Mouse (Mus musculus) embryo, embryonic 11 days (tissue): Measurements from ENCODE around the gene Nav1.

Source experiments
- DNase-seq: peaks from one replicate; pipeline ENCODE4 v3.0.0-alpha.2; 2015

Gene Nav1

DNA sequence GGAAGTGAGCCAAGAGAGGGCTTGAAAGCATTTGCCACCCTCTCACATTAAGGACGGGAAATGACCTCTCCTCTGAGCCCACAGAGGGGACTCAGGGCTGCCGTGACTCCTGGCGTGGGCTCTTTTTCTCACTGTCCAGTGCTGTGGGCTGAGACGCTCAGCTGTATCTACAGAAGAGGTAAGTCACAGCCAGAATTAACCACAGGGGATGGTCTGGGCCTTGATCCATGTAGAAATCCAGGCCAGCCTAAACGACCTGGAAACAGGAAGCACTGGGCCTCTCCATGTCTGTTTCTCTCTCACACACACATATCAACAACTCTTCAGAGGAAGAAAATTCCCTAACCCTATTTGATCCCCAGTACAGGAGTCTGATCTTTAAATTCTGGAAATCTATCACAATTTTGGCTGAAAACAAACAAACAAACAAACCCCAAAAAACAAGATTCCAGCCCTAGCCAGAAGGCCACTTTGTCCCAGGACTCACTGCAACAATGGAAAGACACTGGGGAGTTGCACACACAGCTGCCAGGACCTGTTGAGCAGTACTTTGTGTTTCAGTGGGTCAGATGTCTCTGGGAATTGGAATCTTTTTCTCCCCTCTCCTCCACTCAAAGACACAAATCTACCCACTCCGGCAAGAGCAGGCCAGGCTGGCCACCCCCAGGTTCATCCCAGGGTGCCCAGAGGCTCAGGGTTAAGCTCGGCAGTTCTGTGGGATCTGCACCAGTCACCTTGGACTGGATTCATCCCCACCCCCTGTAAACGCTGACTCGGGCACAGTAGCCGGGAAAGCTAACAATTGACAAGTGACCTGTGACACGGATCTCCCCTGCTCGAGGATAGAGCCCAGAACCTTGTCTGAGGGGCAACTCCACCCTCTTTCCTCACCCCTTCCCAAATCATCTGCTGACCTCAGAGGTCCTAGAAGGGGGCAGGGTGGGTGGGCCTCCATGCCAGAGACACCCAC is 64.0 kb downstream of the Nav1 start:
- DNase-seq = no peak

DNA sequence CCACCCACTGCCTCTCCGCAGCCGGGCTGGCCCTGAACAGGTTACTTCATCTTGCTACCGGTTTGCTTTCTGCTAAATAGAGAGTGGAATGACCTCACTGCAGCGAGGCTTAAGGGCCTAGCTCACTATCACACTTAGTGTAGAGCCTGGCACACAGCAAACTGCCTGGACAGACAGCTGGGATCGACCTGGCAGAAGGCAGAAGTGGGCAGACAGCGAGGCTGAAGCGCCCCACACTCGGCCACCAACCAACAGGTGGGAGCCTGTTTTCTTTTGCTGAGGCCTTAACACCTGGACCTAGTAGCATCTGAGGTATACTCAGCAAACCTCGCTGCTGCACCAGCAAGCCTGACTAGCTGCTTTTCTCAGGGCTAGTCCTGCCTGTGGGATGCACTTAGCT is 65.0 kb downstream of the Nav1 start:
- no peak for DNase-seq

DNA sequence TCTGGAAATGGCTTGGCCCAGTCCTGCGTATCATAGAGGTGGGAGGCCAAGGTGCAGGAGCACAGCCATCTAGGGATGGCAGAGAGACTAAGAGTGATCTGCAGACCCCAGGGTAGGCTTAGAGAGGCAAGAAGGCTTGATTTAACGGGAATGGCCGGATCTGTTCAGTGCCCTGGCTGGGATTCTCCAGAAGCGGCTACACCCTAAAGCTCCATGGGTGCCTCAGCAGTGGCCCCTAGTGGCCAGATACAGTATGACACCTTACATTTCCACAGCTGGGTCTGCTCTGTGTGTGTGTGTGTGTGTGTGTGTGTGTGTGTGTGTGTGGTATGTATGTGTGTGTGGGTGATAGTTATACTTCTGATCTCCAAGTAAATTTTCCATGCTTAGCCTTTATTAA is 66.8 kb downstream of the Nav1 start:
- DNase-seq = peak; percentile 88

DNA sequence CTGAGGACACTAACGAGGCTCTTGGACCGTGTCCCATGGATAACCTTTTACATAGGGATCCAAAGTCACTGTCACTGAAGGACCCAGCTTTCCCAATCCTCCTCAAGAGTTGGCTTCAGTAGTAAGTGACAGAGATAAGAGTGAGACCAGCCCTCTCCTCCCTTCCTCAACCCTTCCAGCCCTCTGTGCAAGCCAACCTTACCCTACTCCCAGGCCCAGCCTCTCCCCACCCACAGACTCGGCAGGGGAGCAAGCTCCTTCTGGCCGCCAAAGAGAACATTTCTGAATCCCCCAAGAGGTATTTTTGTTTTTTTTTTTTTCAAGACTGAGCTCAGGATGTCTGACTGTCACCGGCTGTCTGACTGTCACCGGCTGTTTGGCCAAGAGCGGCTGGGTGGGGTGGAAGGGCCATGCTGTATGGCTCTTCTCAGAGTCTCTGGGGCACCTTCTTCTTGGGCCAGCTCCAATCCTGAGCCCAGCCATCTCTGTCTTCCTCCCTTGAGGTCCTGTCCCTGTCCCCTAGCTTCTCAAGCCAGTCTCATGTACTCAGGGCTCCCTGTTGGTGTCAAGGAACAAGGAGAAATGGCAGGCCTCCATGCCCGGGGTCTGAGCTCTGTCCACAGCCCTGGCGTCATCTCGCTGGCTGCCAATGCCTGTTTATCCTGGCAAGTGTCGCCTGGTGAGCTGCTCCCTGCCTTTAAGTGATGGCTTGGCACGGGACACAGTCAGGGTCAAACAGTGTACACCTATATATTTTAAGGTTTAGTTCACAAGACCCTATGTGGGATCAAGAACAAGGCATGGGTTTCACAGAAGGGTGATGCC is 68.4 kb downstream of the Nav1 start:
- no peak for DNase-seq

DNA sequence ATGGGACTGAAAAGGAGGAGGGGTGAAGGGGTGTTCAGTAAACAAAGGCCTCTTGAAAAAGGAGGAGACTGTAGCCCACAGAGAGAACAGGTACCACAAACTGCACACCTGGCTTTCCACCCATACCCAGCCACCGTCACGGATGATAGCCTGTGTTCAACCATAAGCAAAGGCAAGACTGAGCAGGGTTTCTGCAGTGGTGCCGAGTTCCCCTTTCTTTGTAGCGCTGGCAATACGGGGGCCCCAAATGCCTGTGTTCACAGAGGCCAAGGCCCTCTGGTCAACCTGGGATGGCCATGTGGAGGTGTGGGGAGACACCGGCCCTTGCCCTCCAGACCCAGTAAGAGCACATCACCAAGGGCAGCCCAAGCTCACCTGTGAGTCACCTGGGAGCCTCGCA is 70.3 kb downstream of the Nav1 start:
- no peak for DNase-seq

DNA sequence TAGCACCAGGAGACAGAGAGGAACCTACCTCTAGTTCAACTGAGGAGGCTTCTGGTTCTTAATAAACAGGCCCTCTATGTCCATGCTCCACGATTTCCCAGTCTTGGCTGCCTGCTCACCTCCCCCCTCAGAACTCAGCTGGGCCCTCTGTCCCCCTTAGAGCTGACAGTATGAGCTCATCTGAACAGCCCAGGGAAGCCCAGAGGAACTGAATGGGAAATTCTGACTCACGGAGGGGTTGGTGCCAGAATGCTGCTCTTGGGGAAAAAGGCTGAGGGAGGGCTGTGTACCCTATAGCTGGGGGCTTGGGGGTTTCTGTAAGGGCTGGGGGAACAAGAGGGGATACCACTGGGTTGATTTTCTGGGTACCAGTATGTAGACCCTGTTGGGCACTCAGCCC is 70.8 kb downstream of the Nav1 start:
- DNase-seq = no peak

DNA sequence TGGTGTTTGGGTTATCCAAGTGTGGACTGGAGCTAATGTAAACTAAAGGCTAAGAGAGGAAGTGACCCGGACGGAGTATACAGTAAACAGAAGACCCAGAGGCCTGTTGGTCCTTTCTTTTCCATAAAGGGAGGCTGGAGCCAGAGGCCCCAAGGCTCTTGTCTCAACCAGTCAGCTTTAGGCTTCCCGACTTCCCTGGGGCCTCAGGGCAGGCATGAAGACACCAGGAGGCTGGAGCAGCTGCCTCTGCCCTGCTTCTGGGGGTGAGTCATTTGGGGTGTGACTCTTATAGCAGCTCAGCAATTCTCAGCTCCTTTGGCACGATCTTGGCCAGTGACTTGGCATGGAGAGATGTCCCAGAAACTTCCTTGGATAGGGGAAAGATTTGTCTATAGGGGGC is 71.8 kb downstream of the Nav1 start:
- no peak for DNase-seq

DNA sequence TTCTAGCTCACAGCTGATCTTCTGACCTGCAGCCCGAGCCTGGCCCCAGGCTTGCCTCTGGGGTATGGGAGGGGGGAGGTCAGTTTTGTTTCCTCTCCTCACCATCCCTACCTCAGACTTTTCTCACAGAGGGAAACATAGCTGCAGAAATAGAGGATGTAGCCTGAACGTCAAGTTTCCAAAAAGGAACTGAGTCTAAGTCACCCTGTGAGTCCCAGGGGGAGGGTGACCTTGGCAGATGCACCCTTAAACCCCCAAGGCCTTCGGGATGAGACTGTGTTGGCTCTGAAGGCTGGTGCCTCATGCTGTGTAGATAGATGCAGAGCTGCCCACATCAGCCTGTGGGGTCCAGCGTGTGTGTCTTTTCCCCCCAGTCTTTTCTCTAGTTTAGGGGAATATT is 72.3 kb downstream of the Nav1 start:
- DNase-seq = no peak

DNA sequence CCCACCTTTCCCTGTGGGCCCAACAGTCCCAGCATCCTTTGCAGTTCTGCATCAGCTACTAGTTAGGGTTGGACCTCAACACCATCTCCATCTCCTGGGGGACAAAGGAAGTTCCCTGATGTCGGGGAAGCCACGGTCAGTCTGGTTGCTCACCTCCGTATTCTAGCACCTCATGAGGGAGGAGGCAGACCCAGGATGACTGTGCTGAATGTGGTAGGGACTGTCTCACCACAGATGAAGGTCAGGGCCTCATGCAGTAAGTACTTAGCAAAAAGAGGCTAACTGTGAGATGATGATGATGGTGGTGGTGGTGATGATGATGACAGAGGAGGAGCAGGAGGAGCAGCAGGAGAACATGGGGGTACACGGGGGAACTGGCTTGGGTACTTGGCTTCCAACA is 73.0 kb downstream of the Nav1 start:
- no peak for DNase-seq

DNA sequence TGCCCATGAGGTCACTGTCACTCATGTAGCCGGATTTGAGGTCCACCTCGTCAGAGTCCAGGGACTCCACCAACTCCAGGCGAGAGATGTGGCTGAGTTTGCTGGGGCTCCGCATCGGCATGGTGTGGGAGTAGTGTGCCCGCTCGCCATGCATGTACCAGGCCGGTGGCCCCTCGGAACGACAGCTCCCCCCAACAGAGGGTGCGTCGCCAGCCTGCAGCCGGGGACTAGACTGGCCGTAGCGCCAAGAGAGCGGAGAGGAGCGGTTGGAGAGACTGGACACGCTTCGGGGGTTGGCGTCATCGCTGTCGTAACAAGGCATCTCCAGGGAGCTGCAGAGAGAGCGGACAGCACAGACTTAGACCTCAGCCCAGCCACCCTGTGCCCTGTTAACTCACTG is 74.7 kb downstream of the Nav1 start:
- DNase-seq = no peak

DNA sequence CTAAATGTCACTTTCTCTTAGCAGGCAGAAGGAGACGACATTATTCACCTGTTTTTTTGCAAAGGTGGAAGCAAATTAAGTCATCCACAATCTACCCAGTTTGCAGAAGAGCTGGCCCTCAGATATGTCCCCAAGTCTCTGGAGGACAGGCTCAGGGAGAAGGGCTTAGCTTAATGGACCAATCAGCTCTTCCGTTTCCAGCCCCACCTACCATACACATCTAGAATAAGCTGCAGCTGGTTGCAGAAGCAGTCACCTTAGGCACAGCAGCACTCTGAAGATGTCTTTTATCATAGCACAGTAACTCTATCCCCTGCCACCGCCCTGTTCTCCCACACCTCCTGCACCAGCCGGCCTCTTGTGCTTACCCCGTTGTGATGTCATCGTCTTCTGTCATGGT is 75.1 kb downstream of the Nav1 start:
- no peak for DNase-seq

DNA sequence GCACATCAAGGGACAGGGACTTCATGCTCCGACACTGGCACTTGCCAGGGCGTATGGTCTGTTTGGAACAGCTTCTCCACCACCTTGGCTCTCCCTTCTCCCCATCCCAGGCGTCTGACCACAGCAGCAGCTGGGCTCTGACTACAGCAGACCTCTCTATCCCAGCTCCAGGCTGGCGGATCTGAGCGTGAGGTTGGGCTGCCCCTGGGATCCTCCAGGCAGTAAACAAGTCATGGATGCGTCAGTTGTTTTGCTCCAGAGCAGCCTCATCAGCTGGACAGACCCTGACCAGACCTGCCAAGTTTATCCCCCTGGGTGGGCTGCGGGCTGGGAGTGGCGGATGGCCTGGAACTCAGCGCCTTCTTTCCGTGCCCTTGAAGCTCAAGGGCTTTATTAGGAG is 76.0 kb downstream of the Nav1 start:
- no peak for DNase-seq

DNA sequence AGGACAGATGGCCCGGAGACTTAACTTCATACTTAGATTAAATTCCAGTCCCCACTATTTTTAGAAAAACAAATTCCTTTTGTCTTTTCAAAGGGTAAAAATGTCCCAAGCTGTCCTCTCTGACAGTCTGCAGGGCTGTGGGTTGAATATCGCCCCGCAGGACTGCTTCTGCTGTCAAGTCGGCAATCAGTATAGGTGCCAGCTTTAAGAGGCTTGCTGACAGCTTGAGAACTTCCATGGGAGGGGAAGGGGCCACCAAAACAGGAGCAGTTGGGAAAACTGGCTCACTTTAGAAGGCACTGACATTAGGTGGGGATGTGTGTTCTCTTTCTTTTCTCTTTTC is 82.6 kb downstream of the Nav1 start:
- no peak for DNase-seq

DNA sequence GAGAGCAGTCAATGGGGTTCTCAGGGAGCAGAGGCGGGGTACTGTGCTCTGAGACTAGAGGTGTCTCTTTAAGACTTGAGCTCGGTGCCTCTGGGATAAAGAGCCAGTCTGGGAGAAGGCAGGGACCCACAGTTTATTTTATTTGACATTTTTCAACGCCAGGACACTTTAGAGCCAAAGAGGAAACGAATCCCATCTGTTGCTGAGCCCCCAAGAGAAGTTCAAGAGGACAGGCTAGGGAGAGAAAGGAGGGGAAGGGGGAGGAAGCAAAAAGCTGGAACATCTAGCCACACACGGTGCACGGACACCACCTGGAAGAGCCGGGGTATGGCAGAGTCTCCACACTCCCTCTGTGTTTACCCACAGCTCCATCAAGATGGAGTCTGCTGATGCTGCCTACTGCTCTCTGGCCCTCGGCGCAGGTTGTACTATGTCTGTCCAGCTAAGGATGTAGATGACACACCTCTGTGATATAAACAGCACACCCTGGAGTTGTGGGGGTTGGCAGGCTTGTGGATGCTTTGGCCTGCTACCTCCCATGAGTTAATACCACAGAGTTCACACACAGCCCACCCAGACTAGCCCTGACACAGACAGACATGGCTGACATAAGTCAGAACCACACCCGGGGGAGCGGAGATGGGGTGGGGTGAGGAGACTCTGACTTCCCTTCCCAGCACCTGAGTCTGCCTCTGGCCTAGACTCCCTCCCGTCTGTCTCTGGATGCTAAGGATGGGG is 83.1 kb downstream of the Nav1 start:
- DNase-seq = no peak

DNA sequence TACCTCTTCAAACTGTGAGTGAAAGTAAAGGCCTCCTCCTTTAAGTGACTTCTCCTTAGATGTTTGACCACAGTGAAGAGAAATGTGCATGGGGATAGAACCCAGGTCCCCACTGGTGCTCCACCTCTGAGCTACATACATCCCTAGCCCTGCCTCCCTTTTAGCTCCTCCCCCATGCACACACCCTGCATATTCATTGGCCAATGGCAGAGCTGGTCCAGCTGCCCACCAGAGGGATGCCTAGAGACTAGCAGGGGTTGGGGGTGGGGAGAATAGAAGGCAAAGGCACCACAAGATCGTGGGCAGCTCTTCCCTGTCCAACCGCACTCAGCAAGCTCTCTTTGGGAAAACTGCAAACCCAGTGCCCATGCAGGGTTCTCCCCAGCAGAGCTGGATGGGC is 83.8 kb downstream of the Nav1 start:
- no peak for DNase-seq

DNA sequence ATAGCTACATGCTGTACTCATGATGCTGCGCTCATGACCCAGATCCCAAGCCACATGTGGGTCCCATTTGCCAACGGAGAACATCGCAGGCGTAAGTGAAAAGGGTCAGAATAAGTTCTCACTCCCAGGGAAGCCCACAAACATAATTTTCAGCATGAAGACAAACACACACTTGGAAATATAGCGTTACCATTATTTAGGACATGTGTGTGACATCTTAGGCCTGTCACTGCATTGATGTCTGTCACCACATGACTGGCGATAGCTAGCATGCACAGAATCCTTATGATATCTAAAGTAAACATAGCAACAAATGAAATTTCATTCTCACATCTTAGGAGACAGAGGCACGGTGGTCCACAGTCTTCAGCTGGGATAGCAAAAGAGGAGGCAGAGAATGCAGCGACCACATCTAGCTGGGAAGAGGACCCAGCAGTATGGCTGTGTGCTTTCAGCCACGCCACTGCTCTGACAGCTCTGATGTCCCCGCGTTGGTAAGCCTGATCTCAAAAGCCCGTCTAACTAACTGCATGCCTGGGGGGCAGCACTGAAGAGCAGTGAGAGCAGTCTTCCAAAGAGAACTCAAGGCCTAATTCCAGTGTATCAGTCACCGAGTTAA is 86.4 kb downstream of the Nav1 start:
- DNase-seq = no peak

DNA sequence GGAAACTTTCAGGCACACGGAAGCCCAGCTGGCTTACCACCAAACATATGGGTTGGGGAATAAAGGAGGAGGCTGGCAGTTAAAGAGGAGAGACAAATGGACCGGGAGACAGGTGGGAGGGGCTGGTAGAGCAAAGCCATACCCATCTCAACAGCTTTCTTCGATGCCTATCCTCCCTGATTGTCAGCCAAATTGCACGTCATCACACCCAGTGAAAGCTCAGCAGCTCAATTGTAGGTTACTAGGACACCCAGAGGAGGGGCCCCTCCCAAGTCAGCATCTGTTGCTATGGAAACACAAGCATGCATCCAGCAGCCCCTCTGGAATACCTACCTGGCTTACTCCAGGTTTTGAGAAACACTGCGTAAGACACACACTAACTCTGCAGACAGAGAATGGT is 88.4 kb downstream of the Nav1 start:
- no peak for DNase-seq

DNA sequence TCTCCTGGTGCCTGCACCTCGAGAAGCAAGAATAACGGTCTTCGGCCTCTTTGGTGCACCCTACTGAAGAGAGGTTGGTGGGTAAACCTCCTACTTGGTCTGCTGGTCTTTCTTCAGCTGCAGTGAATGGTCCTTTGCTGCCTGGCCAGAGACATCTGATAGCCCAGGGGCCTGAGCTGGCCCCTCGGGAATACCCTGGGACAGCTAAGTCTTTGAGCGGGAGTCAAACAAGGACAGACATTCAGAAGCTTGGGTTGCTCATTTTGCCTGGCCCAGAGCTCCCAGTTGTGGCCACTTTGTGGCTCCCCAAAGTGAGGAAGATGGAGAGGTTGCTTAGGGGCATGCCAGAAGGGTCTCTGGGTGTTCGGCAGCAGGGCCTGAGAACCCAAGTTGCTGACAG is 89.6 kb downstream of the Nav1 start:
- no peak for DNase-seq

DNA sequence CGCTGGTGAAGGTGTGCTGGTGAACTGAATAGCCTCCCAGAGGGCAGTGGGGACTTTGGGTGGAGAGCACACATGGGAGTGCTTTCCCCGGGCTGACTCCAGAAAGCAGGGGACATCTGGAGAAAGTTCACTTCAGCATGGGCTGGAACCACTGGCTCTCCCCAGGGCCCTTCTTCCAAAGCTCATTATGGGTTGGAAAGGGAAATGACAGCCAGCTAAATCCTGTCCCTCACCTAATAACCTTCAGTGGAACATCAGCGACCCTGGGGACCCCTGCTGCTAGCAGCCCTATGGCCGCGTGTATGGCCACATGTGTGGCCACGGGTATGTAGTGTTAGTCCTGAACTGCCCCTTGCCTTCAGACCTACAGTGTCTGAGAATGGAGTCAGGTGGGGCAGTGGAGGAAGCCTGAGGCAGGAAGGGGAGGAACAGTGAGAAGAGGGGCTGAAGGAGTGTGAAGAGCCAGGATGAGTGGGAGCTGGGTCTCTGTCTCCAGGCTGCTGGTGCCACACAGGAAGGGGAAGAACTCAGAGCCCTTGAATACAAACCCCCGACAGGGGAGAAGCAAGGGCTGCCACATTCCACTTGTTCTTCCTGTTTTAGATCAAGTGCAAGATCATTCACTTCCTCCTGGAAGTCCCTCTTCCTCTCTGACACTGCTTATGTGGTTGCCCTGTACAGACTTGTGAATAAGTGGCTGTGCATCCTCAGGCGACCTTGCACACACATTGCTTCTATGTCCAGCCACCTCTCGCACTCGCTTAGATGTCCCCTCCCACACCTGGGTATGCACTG is 90.4 kb downstream of the Nav1 start:
- no peak for DNase-seq

DNA sequence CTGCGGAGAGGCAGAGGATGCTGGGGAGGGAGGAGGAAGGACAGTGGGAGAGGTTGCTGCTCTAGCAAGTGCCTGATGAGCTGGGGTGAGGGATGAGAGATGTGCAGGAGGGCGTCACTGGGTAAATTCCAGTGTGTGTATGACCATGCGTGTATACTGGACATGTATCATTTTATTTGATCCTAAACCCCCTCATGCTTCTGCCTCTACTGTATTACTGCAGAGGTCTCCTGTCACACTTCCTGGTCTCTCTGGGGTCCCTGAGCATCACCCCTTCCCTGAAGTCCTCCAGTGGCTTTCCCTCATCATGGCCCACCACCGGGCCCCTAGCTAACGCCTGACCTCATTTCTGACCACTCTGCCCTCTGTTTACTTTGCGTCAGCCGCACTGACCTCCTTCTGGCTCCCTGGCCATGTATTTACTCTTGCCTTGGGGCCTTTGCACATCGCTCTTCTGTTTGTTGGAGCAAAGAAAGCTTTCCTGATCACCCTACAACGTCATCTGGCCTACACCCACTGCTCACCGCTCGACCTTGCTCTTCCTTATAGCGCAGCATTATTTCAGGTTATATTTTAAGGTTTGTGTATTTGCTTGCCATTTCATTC is 91.4 kb downstream of the Nav1 start:
- no peak for DNase-seq

DNA sequence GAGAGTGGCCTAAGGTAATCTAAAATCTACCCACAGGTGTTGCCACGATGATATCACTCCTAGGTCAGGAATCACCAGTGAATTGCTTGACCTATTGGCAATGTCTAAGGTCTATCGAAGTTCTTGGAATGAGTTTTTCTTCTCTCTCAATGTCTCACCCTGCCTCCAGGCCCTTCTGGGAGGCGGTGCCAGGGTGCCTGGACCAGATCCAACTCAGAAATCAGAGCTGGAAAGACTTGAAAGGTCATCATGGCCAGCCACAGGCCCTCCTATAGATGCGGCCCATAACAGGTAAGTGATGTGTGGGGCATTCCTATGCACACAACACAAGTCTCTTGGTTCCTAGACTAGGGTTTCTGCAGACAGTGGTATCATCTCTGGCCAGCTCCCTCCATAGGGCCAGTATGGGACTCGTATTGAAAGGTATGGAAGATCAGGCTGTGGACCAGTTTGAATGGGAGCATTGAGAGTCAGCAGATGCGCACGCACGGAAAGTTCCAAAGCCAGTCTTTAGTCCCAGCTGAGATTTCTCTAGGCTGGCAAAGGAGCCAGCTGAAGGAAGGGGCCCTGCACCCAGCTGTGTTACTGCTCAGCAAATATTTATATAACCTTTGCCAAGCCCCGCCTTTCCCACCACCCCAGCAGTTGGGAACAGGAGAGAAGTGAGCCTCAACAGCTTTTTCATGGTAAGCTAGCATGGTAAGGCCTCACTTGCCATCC is 92.0 kb downstream of the Nav1 start:
- DNase-seq = no peak
